Mouse (Mus musculus) stomach, embryonic 16.5 days (tissue): ENCODE results near the gene Zmym1. TPM values are rescaled to one million over a fixed set of nuclear protein-coding genes. Genes with fewer than 3 reads are reported as not detected.
"Not testable (repeated sequence)": the region's sequence is repeated elsewhere in the genome, so short reads cannot be mapped to it uniquely, and the experiment has no call there.

Experiments
- ATAC-seq: fragments of 200-750 bp; cut with Nextera tagmentation; 2 replicates; pipeline ENCODE4 v1.8.0; 2017; ENCODE audit warnings: moderate number of reproducible peaks, moderate TSS enrichment; ENCODE audit not compliant: insufficient read depth, low FRiP score
- H3K27ac ChIP-seq: fragments of 300-500 bp; sonication (generic); 2 replicates; pipeline ENCODE4 v1.5.1; 2014; ENCODE audit warnings: low read length
- H3K27me3 ChIP-seq: fragments of 300-500 bp; sonication (generic); 2 replicates; pipeline ENCODE4 v1.6.1; 2014; ENCODE audit warnings: low read length, control low read depth, mixed read lengths; ENCODE audit not compliant: control insufficient read depth, insufficient read depth
- H3K36me3 ChIP-seq: fragments of 300-500 bp; sonication (generic); 2 replicates; pipeline ENCODE4 v1.6.1; 2014; ENCODE audit warnings: low read length; ENCODE audit not compliant: control insufficient read depth, insufficient read depth
- H3K4me1 ChIP-seq: fragments of 300-500 bp; sonication (generic); 2 replicates; pipeline ENCODE4 v1.6.1; 2014; ENCODE audit warnings: low read length, control low read depth, mixed read lengths; ENCODE audit not compliant: control insufficient read depth, insufficient read depth
- H3K4me2 ChIP-seq: fragments of 300-500 bp; sonication (generic); 2 replicates; pipeline ENCODE4 v1.6.1; 2014; ENCODE audit warnings: low read depth, low read length, mixed read lengths
- H3K4me3 ChIP-seq: fragments of 300-500 bp; sonication (generic); replicated peaks from 2 replicates; pipeline ENCODE4 v1.5.1; 2014; ENCODE audit warnings: mild to moderate bottlenecking, low read length
- H3K9ac ChIP-seq: fragments of 300-500 bp; sonication (generic); 2 replicates; pipeline ENCODE4 v1.6.1; 2014; ENCODE audit warnings: low read length
- H3K9me3 ChIP-seq: fragments of 300-500 bp; sonication (generic); replicated peaks from 2 replicates; pipeline ENCODE4 v1.6.1; 2016; ENCODE audit warnings: low read length, control low read depth; ENCODE audit not compliant: control insufficient read depth
- WGBS: fragments of 180-500 bp; shearing (Covaris S2); extraction: QIAGEN DNeasy Blood & Tissue Kit; methylation state at CpG from one replicate; pipeline ENCODE4 v1.1.7; 2014; 5-methylcytosine and 5-hydroxymethylcytosine counted together
- polyA plus RNA-seq: library from polyadenylated mRNA; unstranded; fragments of >200 nt; fragmentation: Nextera tagmentation; extraction: Ambion mirVana; gene quantifications from 2 replicates; pipeline ENCODE4 v1.2.1, GENCODE M21; 2015

The Zmym1 gene
- 14.2 and 18.0 TPM in 2 replicates for polyA plus RNA-seq

DNA sequence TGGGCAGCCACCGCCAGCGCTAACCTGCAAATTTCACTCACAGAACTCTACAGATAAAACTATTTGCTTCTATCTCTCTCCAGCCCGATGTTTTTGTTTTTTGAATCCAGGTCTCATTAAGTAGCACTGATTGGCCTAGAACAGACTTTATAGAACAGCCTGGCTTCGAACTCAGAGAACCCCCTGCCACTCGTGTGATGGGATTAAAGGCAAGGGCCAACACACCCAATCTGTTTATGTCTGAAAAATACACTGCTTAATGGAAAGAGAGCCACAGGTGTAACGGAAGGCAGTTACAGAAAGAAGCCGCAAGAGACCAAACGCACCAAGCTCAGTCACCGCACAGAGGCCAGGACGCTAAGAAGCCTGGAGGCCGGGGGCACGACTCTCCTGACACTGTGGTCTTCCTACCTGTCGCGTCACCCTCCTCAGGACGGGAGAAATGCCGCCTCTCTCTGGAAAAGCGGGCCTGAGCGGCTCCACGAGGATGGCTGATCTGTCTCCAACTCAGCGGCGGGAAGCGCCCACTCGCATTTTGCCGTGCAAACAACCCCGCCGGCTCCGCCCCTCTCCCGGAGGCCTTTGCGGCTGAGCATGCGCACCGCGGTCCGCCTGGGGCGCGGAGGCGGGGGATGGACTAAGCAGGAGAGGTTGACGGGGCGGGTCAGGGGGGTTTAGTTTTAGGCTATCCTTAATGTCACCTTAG, at the start of gene Zmym1:
Gene Zmym1, minus strand, starts transcription at position 568 of the 706 bp plus-strand sequence.
- H3K27ac ChIP-seq = peak within 1 kb of the TSS; percentile 72; the same call in 1 of the 2 replicates
- peaks cover 4% of the 10 kb centered on the region for H3K36me3 ChIP-seq
- under 1% methylated on average over 38 of the region's 38 CpGs for WGBS
- peak; percentile 96 for ATAC-seq
- no peaks in the 10 kb centered on the region for H3K4me1 ChIP-seq
- peak within 1 kb of the TSS; percentile 96 for H3K4me3 ChIP-seq
- peak within 1 kb of the TSS; percentile 78 for H3K4me2 ChIP-seq
- H3K9ac ChIP-seq = peak within 1 kb of the TSS; percentile 92
- H3K9me3 ChIP-seq = no peaks in the 10 kb centered on the region
- H3K27me3 ChIP-seq = no peaks in the 10 kb centered on the region

DNA sequence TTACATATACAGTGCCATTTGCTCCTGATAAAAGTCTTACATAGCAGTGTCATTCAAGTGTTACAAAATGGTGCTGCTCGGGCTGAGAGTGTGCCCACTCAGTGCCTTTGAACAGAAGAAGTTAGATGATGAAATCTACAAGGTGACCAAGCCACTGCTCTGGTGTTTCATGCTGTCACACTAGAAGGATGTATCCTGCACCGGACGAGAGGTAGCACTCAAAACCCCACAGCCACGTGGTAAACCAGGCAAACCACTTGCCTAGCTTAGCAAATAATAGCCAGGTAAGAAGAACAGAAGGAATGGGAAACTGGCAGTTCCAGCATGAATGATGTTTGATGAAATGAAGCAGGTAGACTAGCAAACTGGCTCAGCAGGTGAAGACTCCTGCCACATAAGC, 49.6 kb upstream of the Zmym1 start:
- Histone ChIP-seq H3K9ac (no peak overlapping the region), H3K9me3 (peaks cover 3% of the 10 kb centered on the region; the same call in 1 of the 2 replicates), H3K36me3 (no peaks in the 10 kb centered on the region), H3K27me3 (no peaks in the 10 kb centered on the region), H3K4me1 (no peaks in the 10 kb centered on the region), H3K4me2 (no peak overlapping the region), H3K27ac (no peak overlapping the region), H3K4me3 (no peak overlapping the region)
- 75% methylated on average over 4 of the region's 4 CpGs for WGBS
- no peak for ATAC-seq

DNA sequence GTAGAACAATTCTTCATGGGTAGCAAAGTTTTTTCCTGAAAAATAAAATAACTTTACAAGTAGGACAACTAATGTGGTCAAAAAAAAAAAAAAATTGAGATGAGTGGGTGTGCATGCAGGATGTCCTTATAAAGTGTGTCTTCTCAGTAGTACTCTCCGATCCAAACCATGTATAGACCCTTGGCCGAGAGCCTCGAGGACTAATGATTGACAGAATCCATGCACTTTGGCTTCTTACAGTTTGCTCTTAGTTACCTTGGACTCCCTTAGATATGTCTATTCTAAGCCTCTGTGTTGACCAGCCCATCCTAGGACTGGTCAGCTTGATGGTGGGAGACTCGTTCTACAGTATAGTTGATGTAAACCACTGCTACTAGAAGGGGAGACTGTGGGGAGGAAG, 46.6 kb upstream of the Zmym1 start:
- WGBS = 97% methylated on average over 4 of the region's 4 CpGs
- no peaks in the 10 kb centered on the region for H3K27me3 ChIP-seq
- H3K27ac ChIP-seq = no peak overlapping the region
- ATAC-seq = no peak
- H3K4me2 ChIP-seq = no peak overlapping the region
- no peak overlapping the region for H3K4me3 ChIP-seq
- no peaks in the 10 kb centered on the region for H3K4me1 ChIP-seq
- H3K9me3 ChIP-seq = peaks cover 3% of the 10 kb centered on the region; the same call in 1 of the 2 replicates
- H3K9ac ChIP-seq = no peak overlapping the region
- H3K36me3 ChIP-seq = no peaks in the 10 kb centered on the region

DNA sequence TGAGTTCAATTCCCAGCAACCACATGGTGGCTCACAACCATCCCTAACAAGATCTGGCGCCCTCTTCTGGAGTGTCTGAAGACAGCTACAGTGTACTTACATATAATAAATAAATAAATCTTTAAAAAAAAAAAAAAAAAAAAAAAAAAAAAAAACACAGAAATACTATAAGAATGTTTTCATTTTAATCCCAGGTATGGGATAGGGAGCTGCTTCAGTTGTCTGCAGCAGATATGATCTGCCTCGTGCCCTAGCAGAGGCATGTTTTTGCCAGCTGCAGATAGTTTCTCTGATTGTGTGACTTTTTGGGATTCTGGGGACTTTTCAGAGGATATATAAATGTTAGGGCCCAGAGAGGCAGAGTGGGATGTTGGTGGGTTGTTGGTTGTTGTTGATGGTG, 38.6 kb upstream of the Zmym1 start:
- not testable (repeated sequence) for H3K4me2 ChIP-seq, H3K27me3 ChIP-seq, H3K4me3 ChIP-seq, H3K36me3 ChIP-seq, H3K4me1 ChIP-seq, H3K27ac ChIP-seq, ATAC-seq, H3K9me3 ChIP-seq, H3K9ac ChIP-seq
- WGBS = 98% methylated on average over 1 of the region's 2 CpGs

DNA sequence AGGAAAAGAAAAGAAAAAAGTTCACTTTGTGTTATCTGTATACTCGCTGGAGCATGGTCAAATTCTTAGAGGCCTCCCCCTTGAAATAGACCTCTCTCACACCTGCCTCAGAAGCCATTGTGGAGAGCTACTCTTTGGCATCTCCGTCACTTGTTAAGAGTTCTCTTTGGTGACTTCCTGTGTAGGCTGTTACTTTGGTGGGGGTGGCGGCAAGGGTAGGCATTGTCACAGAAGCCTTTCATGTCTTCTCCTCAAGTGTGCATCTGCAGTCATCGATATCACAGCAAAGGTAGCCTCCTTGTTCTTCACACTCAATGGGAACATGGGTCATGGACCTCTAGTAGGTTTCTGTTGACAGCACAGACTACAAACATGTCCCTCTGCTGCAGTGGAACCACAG, 34.1 kb upstream of the Zmym1 start:
- ATAC-seq = no peak
- Histone ChIP-seq H3K4me3 (no peak overlapping the region), H3K9me3 (no peaks in the 10 kb centered on the region), H3K4me2 (no peak overlapping the region), H3K27me3 (no peaks in the 10 kb centered on the region), H3K27ac (no peak overlapping the region), H3K36me3 (no peaks in the 10 kb centered on the region), H3K9ac (no peak overlapping the region), H3K4me1 (no peaks in the 10 kb centered on the region)
- 84% methylated on average over 4 of the region's 4 CpGs for WGBS

DNA sequence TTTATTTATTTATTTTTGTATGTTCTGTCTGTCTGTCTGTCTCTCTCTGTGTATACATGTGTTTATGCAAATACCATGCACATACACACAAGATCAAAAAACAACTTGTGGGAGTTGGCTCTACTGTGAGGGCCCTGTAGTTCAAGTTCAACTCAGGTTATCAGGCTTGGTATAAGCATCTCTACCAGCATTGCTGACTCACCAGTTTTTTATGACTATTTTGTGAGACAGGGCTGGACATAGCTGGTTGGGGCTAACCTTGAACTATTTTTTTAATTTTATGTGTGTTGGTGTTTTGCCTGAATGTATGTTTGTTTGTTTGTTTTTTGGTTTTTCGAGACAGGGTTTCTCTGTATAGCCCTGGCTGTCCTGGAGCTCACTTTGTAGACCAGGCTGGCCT, 30.2 kb upstream of the Zmym1 start:
- H3K27me3 ChIP-seq = no peaks in the 10 kb centered on the region
- 92% methylated on average over 1 of the region's 1 CpGs for WGBS
- no peak overlapping the region for H3K9ac ChIP-seq
- no peaks in the 10 kb centered on the region for H3K9me3 ChIP-seq
- no peak overlapping the region for H3K4me3 ChIP-seq
- H3K27ac ChIP-seq = no peak overlapping the region
- no peaks in the 10 kb centered on the region for H3K36me3 ChIP-seq
- H3K4me2 ChIP-seq = no peak overlapping the region
- ATAC-seq = no peak
- no peaks in the 10 kb centered on the region for H3K4me1 ChIP-seq

DNA sequence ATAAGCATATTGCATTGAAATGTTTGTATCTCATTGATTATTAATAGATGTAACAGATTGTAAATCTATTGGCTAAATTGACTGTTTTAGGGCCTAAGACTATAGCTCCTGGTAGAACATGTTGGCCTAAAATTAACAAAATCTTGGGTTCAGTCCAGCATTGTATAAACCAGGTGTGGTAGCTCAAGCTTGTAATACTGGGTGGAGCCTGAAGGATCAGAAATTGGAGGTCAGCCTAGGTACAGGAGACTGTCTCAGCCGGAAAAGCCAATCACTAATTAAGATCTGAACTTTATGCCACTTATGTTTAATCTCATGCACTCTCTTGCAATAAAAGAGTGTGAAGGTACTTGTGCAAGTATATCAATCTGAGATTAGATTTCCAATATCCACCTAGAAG, 24.8 kb upstream of the Zmym1 start:
- Histone ChIP-seq H3K4me3 (no peak overlapping the region), H3K9me3 (no peaks in the 10 kb centered on the region), H3K36me3 (no peaks in the 10 kb centered on the region), H3K9ac (no peak overlapping the region), H3K27me3 (no peaks in the 10 kb centered on the region), H3K27ac (no peak overlapping the region), H3K4me2 (no peak overlapping the region), H3K4me1 (no peaks in the 10 kb centered on the region)
- WGBS = 65% methylated on average over 1 of the region's 1 CpGs
- no peak for ATAC-seq

DNA sequence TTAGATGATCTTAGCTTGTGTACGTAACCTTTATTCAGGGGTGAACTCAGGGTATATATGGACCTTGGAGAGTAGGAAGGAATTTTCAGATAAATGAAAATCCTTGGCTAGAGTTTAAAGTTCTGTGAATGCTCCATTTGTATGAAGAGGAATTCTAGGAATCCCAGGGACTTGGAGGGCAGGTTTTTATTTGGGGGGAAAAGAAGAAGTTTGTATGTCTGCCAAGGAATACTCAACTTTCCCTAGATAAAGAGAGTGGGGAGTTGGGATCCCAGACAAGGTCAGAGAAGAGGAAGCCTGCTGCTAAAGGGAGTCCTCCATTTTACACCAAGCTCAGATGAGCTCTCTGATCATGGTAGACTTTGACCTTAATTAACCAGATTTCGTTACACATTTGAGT, 22.2 kb upstream of the Zmym1 start:
- H3K36me3 ChIP-seq = no peaks in the 10 kb centered on the region
- H3K4me1 ChIP-seq = peaks cover under 1% of the 10 kb centered on the region; the same call in 1 of the 2 replicates
- H3K9ac ChIP-seq = no peak overlapping the region
- H3K27ac ChIP-seq = no peak overlapping the region
- H3K4me2 ChIP-seq = no peak overlapping the region
- no peaks in the 10 kb centered on the region for H3K9me3 ChIP-seq
- no peak for ATAC-seq
- H3K27me3 ChIP-seq = no peaks in the 10 kb centered on the region
- 79% methylated on average over 2 of the region's 2 CpGs for WGBS
- no peak overlapping the region for H3K4me3 ChIP-seq

DNA sequence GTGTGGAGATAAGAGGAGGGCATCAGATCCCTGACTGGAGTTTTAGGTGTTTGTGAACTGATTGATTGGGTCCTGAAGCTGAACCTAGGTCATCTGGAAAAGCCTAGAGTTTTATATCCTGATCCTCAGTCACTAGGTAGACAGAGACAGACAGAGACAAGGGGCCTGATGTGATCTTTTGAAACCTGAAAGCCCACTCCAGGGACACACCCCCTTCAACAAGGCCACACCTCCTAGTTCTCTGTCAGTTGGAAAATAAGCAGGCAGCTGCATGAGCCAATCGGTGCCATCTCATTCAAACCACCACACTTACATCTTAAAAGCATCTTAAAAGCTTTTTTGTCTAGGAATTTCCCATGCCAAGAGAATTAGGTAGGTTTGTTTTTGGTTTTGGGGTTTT, 19.9 kb upstream of the Zmym1 start:
- no peaks in the 10 kb centered on the region for H3K36me3 ChIP-seq
- 52% methylated on average over 1 of the region's 1 CpGs for WGBS
- no peak overlapping the region for H3K4me2 ChIP-seq
- H3K9ac ChIP-seq = no peak overlapping the region
- no peak for ATAC-seq
- H3K9me3 ChIP-seq = no peaks in the 10 kb centered on the region
- H3K27ac ChIP-seq = no peak overlapping the region
- H3K4me3 ChIP-seq = no peak overlapping the region
- H3K4me1 ChIP-seq = peaks cover 4% of the 10 kb centered on the region; the same call in 1 of the 2 replicates
- H3K27me3 ChIP-seq = no peaks in the 10 kb centered on the region
